14 mouse cellular contexts compared by ENCODE assay signal in genomic region chr7:140900220-140900619, GRCm38 (mm10). TPM values are rescaled to one million over a fixed set of nuclear protein-coding genes. Genes with fewer than 3 reads are reported as not detected.
DNase-seq lines count a peak whose midpoint lies in the region; ATAC-seq lines count a peak whose summit lies in the region.
"Had no signal": no experiment of that assay in that cellular context is flagged by ENCODE, and none has a peak within 500 bp of the region (broad histone marks: within the 10 kb centered on the region; RNA-seq: fewer than 3 reads in every experiment).

Gene Cox8b, minus strand, starts transcription at chr7:140900446.

- H3K4me1 ChIP-seq in hindbrain, embryonic 10.5 days (replicated peaks) = peaks cover 11% of the 10 kb centered on the region; the same call in 1 of the 2 replicates
- peaks cover 2% of the 10 kb centered on the region; the same call in 1 of the 2 replicates for H3K4me1 ChIP-seq in forebrain, embryonic 13.5 days
- H3K4me1 ChIP-seq in neural tube, embryonic 15.5 days = peaks cover 7% of the 10 kb centered on the region; the same call in 1 of the 2 replicates

- H3K9me3 ChIP-seq in hindbrain, embryonic 10.5 days = no peaks in the 10 kb centered on the region
- no peaks in the 10 kb centered on the region for H3K9me3 ChIP-seq in forebrain, embryonic 13.5 days (replicated peaks)
- no peaks in the 10 kb centered on the region for H3K9me3 ChIP-seq in neural tube, embryonic 15.5 days (replicated peaks)
- H3K9me3 ChIP-seq: hindbrain, embryonic 13.5 days had no signal

- ATAC-seq in forebrain, embryonic 13.5 days = no peak
- ATAC-seq in neural tube, embryonic 15.5 days (ENCODE audit: low FRiP score) = no peak

- no peak within 1 kb of the TSS for H3K4me3 ChIP-seq in hindbrain, embryonic 10.5 days
- no peak within 1 kb of the TSS for H3K4me3 ChIP-seq in forebrain, embryonic 13.5 days
- H3K4me3 ChIP-seq in neural tube, embryonic 15.5 days (replicated peaks) = no peak within 1 kb of the TSS
- H3K4me3 ChIP-seq: erythroblast, embryonic 14.5 days; hindbrain, embryonic 13.5 days had no signal

- no peak within 1 kb of the TSS for H3K9ac ChIP-seq in forebrain, embryonic 13.5 days
- H3K9ac ChIP-seq in neural tube, embryonic 15.5 days (replicated peaks) = no peak within 1 kb of the TSS
- H3K9ac ChIP-seq: hindbrain, embryonic 13.5 days had no signal

- DNase-seq in adrenal gland, adult 2 months = no peak
- no peak for DNase-seq in adrenal gland, postnatal 25 days
- peak; percentile 98 for DNase-seq in heart, adult 11 months
- DNase-seq in heart, postnatal 25 days (ENCODE audit: low spot score) = no peak
- no peak for DNase-seq in hindbrain, embryonic 10.5 days (ENCODE audit: low spot score)
- DNase-seq: cerebellum, adult 8-10 months had no signal

- peaks cover 50% of the 10 kb centered on the region for H3K36me3 ChIP-seq in hindbrain, embryonic 10.5 days
- peaks cover 40% of the 10 kb centered on the region for H3K36me3 ChIP-seq in forebrain, embryonic 13.5 days (ENCODE audit: poor library complexity, severe bottlenecking)
- H3K36me3 ChIP-seq in neural tube, embryonic 15.5 days = peaks cover 39% of the 10 kb centered on the region

- intact Hi-C loops in heart, postnatal 25 days (cut with DNase I) = no loop called here

- no peak within 1 kb of the TSS for H3K4me2 ChIP-seq in forebrain, embryonic 13.5 days
- no peak within 1 kb of the TSS for H3K4me2 ChIP-seq in neural tube, embryonic 15.5 days
- H3K4me2 ChIP-seq: hindbrain, embryonic 13.5 days had no signal

- WGBS in hindbrain, embryonic 10.5 days = 83% methylated on average over 10 of the region's 10 CpGs
- WGBS in forebrain, embryonic 13.5 days = 84% methylated on average over 10 of the region's 10 CpGs
- 81% methylated on average over 10 of the region's 10 CpGs for WGBS in neural tube, embryonic 15.5 days

- no peak within 1 kb of the TSS for H3K27ac ChIP-seq in hindbrain, embryonic 10.5 days
- H3K27ac ChIP-seq in forebrain, embryonic 13.5 days = no peak within 1 kb of the TSS
- no peak within 1 kb of the TSS for H3K27ac ChIP-seq in neural tube, embryonic 15.5 days (replicated peaks)
- H3K27ac ChIP-seq: hindbrain, embryonic 13.5 days; kidney, postnatal 0 days; macrophage had no signal

- H3K27me3 ChIP-seq in hindbrain, embryonic 10.5 days (ENCODE audit: insufficient read depth, poor library complexity, severe bottlenecking) = no peaks in the 10 kb centered on the region
- H3K27me3 ChIP-seq in forebrain, embryonic 13.5 days = no peaks in the 10 kb centered on the region
- no peaks in the 10 kb centered on the region for H3K27me3 ChIP-seq in neural tube, embryonic 15.5 days (replicated peaks)
- H3K27me3 ChIP-seq: hindbrain, embryonic 13.5 days had no signal

RNA-seq across cellular contexts. Expression of gene Cox8b, which starts in this region (rescaled TPM):
- 1,000 to 10,000 TPM; 1,499 to 1,761 TPM for total RNA-seq in adrenal gland, adult 2 months (2021)
- polyA plus RNA-seq in adrenal gland, adult 2 months (2012; rRNA removed) = 454 and 875 TPM in 2 replicates
- 610 and 755 TPM in 2 replicates for total RNA-seq in adrenal gland, postnatal 25 days (2021)
- 1,000 to 10,000 TPM; 2,576 to 2,619 TPM for total RNA-seq in heart, postnatal 25 days (2021)
- not detected in 2 replicates for polyA plus RNA-seq in hindbrain, embryonic 10.5 days (2016; fragmentation: Nextera tagmentation; extraction: Ambion mirVana)
- polyA plus RNA-seq in forebrain, embryonic 13.5 days (2015; fragmentation: Nextera tagmentation; extraction: Ambion mirVana) = not detected in 2 replicates
- 1.5 and 4.8 TPM in 2 replicates for polyA plus RNA-seq in neural tube, embryonic 15.5 days (2015; fragmentation: Nextera tagmentation; extraction: Ambion mirVana)
- total RNA-seq: ES-E14 had no signal
- polyA plus RNA-seq: erythroblast, embryonic 14.5 days; hindbrain, embryonic 13.5 days; macrophage; testis, adult 2 months had no signal

Comparison
In these comparisons a context has a peak if more than half of its experiments do, and no peak if none do; other contexts are left out.
1. RNA of gene Cox8b (polyA plus RNA-seq): 454 to 875 TPM in adrenal gland, adult 2 months; 1.5 to 4.8 TPM in neural tube, embryonic 15.5 days, not detected in hindbrain, embryonic 10.5 days and not detected in forebrain, embryonic 13.5 days; every median in the first group is over 10 times any median in the second.